Mouse (Mus musculus) c-Kit-positive CD71-negative TER-119-negative erythroid progenitor cells, embryonic 14.5 days (primary cell): ENCODE results near the gene Alg1.
"Not testable (repeated sequence)": the region's sequence is repeated elsewhere in the genome, so short reads cannot be mapped to it uniquely, and the experiment has no call there.

Source experiments
- DNase-seq: peaks from one replicate; pipeline ENCODE4 v3.0.0-alpha.2; 2013; ENCODE audit warnings: low read depth

Alg1 gene

DNA sequence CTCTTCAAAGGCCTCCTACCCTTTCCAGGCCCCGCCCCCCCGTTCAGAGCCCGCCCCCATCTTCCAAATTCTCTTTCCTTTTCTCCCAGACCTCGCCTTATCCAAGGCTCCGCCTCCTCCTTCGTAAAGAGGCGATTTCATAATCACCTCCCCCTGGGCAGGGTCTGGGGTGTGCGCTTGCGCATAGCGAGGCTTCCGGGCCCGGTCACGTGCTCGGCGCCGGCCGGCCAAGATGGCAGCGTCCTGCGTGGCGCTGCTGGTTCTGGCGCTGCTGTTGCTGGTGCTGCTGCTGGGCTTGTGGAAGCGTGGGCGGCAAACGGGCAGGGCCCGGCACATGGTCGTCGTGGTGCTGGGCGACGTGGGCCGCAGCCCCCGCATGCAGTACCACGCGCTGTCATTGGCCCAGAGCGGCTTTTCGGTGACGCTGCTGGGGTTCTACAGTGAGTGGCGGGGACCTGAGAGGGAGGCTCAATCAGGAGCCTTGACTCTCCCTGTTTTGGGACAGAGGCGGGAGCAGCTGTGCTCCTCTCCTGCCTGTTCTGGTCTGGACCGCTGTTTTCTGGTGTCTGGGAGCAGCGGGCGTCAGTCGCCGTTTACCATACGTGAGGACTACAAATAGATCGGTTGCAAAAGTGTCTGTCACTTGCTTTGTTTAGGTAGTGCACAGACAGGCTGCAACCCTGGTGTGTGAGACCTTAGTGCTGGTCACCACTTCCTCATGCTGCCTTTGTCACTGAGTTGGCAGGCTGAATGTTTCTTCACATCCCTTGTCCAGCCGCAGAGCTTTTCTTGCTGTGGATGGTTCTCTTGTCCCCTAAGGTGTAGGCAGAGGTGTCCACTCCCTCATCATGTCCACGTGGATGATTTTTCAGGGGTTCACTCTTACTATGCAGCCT is at the start of gene Alg1:
Gene Alg1, plus strand, starts transcription at position 204 of the 896 bp plus-strand sequence.
- peak; percentile 90 for DNase-seq

DNA sequence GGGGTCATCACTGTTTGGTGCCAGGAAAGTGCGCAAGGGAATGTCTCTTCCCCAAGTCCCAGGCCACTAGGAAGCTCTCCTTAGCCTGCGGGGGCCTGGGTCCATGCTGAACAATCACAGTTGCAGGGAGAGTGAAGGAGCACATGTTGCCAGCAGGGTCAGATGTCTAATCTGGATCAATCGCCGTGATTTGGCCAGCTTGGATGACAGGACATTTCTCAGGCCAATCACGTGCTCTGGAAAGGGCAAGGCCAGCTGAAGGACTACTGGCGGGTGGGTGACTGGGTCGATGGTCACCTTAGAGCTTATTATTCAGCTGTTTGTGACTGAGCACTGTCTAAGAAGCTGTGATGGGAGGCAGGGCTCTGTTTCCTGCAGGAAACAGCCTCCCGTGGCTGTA is 49.3 kb upstream of the Alg1 start:
- no peak for DNase-seq

DNA sequence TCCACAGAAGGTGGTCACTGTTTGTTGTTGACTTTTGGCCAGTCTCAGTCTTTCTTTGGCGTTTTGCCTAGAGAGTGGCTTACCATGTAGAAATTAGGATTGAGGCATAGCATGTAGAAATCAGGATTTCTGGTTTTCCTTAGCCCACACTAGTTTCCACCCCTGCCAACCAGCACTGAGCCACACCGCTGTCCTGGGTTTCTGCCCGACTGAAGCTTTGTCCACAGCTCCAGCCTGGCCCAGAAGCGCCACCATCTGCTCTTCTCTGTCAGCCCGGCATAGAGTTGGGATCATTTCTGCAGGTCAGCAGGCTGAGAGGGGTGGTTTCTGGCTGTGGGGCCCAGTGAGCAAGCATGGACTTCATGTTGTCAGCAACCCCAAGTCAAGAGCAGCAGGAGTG is 48.5 kb upstream of the Alg1 start:
- DNase-seq, result no peak

DNA sequence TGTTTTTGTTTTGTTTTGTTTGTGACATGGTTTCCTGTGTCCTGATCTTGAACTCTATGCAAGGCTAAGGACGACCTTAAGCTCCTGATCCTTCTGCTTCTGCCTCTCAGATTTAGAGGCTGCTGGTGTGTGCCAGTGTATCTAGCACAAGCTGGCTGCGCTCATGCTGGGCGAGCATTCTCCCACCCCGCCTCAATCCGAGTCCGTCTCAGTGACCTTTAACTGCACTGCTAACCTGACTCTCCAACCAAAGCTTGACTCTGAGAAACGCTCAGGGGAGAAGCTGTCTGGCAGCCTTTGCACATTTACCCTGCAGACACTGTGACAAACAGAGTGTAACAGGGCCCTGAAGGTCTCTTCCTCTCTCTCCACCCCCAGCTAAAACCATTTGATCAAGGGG is 47.7 kb upstream of the Alg1 start:
- DNase-seq, result no peak

DNA sequence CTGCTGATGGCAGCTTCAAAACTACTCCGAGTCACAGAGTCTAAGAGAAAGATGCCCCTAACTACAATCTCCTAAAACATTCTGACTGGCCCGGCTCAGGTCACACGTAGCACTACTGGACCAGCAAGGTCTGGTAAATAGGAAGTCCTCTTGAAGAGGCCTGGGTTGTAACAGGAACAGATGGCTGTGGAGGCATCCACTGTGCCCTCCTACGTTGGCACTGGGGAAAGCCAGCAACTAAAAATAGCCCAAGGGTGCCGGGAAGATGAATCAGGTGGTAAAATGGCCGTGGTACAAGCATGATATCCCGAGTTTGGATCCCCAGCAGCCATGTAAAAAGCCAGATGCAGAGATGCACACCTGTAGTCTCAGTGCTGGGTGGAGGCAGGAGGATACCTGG is 47.2 kb upstream of the Alg1 start:
- DNase-seq, result no peak

DNA sequence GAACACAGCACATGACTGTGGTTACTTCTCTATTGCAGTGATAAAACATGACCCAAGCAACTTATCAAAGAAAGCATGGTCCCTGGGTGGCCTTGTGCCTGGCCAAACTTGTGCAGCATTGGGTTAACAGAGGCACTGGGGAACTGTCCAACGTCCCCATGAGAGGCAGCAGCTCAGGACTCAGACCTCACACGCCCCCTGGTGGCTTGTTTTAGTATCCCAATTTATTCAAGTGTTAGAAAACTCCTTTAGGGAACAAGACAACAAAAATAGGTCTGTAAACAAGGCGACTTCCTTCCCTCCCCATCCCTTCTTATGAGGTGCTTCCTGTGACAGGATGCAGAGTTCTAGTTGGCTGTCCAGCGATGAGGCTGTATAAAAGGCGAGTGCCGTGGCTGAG is 38.3 kb upstream of the Alg1 start:
- DNase-seq, result peak; percentile 70

DNA sequence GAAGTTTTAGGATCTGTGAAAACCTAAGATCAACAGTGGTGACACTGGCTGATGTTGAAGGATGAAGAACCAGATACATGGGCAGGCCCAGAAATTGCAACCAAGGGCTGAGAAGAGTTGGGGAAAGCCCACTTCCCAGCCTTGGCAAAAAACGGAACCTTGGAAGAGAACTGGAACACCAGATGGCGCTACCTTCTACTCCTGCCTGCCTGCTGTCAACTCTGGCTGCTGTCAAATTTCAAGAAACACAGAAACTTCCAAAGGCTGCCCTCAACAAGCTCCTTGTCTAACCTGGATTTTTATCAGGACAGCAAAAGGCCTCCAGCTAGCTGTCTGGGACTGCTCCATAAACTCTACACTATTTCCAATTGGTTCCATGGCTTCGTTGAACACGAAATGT is 30.7 kb upstream of the Alg1 start:
- DNase-seq, result peak; percentile 53

DNA sequence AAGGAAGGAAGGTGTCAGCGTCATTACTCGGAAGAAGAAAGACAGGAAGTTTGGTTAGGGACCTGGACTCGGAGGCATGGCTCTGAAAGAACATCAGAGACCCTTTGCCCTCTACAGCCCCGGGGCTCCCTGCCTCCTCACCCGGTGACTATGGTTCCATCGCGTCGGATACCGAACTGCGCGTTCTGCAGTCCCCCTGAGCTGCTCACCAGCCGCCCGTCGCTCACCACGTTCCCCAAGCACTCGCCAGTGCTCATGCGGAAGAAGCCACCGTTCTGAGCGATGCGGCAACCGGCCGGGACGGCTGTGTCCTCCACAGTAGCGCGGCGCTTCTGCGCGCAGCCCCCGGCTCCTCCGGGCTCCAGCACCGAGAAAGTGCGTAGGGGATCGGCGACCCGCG is 30.2 kb upstream of the Alg1 start:
- DNase-seq, result peak; percentile 13

DNA sequence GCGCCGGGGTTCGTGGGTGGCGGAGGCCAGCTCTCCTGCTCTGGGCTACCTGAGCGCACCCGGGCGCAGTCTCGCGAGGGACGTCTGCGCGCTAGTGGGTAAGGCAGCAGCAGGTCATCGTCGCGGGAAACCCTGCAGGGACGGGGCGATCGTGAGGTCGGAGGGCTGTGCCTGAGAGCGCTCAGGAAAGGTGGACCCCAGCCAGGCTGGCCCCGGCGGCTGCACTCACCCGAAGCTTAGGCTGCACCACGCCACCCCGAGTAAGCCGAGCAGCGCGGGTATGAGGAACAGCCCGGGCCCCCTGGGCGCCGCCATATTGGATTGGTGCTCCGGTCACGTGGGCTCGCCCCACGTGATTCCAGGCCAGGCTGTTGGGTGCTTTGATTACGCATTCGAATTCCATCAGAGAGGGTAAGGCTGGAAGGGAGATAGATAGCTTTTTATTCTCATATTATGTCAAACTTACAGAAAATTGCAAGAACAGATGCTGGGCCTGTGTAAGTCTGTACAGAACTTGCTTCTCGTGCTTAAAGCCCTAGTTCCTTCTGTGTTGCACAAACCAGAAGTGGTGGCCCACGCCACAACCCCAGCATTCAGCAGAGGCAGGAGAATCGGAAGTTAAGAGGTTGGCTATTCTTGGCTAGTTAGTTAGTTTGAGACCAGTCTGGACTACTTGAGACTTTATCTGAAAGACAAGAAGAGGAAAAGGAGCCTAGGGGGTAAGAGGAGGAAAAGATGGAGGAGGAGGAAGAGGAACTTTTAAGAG is 29.6 kb upstream of the Alg1 start, which contains the start of gene Nagpa:
Gene Nagpa, minus strand, starts transcription at position 345 of the 766 bp plus-strand sequence.
- DNase-seq, result peak; percentile 70

DNA sequence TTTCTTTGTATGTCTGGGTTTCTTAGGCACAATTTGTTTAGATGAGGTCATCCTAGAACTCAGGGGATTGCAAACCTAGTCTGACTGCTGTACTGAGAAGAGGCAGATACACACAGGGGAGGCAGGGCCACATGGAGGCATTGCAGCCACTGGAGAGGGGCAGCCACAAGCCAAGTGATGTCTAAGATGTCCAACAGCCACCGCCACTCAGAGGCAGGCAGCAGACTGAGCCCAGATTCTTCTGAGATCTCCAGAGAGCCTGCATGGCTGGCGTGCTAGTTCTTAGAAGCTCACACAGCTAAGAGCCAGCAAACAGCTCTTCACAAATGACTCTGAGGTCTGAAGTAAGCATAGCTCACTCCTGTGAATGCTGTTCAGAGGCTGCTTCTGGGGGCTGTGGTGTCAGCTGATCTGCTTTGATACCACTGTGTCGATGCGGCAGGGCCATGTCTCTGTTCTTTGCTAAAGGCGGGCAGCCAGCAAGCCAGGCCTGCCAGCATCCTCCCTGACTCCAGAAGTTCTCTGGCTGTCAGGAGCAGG is 27.9 kb upstream of the Alg1 start:
- DNase-seq, result no peak

DNA sequence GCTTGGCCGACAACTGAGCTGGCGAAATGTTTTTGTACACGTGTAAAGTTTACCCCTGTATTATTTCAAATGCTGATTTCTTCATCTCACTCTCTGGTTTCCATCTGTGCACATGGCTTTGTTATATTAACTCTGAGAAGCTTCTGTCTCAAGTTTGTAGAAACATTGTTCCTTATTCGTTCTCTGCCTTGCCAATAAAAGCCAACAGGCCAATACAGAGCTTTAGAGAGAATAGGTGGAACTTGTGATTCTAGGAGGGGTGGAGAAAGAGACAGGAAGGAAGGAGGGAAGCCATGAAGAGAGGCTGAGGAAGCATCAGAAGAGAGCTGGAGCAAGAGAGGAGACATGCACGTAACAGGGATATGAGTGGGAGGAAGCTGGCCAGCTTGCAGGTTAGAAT is 27.4 kb upstream of the Alg1 start:
- no peak for DNase-seq

DNA sequence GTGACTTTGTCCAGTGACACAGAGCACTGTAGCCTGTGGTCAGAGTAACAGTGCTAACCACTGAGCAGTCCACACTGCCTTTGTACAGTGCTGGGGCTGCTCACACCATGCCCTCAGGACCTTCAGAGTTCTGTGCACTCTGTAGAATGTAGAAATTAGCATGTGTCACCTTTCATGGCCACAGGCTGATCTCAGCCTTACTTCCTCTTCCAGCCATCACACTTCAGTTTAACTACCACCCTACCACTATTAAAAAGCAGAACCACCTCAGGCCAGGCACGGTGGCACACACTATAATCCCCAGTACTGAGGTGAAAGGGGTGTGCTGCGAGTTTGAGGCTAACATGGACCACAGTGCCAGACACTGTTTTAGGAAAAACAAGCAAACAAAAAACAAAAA is 23.1 kb upstream of the Alg1 start:
- DNase-seq, result peak; percentile 13

DNA sequence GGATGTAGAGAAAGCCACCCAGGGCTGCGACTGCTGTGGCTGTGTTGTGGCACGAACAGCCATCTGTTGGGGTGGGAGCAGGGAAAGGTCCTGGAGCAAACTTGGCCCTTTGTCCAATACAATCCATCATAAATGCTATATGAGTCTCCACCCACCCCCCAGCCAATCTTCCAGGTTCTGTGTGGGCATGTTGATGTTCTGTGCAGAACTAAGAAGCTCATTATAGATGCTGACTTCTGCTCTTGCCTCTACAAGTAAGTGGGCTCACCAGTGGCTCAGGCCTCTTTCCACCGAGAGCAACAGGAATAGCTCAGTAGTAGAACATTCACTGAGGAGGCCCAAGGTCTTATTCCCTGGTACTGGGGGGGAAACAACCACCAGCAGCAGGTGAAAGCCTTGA is 21.3 kb upstream of the Alg1 start:
- no peak for DNase-seq

DNA sequence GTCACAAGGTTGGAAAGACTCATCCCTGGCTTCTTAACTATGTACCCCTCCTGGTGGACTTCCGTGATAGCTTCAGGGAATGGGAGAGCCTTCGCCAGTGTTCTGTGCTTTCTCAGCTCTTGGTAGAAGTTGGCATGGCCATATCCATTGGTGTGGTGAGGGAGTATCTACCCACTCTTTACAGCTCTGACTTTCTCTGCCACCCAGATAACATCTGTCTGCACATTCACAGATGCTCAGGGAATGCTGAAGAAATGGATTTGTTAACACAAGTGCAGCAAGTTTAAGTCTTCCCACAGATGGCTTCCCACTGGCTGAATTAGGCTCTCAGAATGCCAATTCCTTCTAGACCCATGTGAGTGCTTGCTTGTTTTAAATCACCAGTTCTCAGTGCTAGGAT is 19.3 kb upstream of the Alg1 start:
- no peak for DNase-seq

DNA sequence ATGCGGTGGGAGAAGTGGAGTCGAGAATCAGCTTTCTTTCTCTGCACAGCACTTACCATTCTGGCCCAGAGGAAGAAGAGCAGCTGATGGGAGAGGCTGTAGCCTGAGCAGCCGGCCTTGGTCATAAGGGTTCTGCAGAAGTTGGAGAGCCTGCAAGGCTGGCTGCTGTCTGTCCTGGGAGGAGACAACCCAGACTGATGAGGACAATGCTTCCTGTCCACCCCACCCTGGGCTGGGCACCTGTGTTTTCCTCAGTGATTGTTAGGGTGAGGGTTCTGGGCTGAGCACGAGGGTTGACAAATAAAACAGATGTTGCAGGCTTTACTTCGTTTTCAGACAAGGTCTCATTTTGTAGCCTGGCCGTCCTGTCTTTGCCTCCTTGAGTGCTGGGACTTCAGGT is 16.7 kb upstream of the Alg1 start:
- no peak for DNase-seq

DNA sequence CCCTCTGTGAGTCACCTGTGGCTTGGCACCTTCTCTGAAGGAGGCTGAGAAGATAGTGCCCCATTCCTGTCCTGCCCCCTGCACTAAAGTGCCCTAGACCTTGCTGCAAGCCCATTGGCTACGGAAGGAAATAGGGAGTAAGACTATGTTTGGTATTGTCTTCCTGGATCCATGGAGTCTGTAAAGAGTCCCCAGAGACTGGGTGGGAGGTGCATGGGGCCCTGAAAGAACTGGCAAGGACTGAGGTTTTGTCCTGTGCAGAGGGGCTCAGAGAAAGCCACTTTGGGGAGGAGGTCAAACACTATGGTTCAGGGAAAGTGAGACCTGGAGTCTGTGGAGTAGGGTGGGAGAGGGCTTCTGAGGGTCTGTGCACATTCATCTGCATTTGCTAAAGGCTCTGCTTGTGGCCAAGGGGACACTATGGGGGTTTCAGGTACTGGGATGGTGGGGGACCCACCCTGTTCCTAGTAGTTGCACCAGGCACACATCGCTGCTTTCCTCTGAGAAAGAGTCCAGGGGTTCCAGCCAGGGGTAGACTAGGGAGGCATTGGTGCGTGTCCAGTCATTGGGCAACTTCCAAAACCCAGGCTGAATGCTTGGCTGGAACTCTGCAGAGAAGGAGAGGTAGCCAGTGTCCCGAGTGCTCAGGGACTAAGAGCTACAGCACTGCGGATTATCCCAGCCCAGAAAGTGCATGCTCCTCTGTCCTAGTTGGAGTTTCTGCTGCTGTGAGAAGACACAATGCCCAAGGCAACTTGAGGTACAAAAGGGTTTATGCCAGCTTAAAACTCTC is 15.9 kb upstream of the Alg1 start:
- no peak for DNase-seq

DNA sequence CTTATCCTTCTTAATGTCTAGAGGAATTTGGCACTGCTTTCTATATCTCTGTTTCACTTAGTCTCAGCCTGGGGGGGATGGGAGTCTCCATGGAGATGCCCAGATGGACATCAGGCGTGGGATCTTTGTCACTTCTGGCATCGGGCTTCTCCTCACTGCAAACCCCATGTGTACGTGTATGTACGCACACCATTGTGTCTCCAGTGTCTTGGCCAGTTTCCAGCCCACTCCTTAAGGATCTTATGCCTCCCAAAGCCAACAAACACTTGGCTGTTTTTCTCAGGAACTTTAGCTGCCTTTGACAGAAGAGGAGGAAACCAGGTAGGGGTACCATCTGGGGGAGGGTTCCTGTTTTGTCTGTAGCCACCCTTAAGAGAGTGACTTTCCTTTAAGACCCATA is 12.0 kb upstream of the Alg1 start:
- DNase-seq, result no peak

DNA sequence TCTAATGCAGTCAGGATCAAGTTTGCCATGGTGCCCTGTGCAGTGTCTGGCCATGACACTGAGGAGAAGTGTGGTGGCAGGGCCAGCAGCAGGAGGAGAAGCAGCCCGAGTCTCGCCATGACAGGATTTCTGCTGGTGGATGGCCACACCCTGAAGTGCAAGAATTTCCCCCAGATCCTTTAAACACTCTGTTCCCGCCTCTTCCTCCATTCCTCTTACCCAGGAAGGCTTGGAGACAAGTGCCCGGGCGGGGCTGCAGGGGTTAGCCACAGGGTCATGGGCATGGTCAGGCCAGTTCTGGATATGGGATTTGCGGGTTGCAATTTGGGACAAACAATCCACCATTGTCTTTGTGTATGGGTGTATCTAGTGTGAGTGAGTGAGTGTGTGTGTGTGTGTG is 11.3 kb upstream of the Alg1 start, which contains the start of gene AU021092:
Gene AU021092, minus strand, starts transcription at position 160 of the 400 bp plus-strand sequence.
- DNase-seq, result no peak

DNA sequence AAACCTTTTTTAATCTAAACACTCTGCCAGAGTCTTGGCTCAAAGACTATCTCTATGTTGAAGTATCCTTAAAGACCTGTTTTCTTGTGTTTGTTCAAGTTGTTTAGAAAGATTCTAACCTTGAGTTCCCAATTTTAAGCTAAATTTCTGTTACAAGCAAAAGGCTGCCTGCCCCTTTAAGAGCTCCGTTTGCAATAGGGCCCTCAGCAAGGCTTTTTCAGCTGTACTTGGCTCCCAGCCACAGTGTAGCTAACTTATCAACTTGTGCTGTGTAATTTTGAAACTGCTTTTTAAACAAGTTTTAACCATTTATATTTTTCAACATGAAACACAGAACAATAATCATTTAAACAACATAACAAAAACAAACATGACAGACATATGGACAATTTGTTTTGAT is 6.9 kb upstream of the Alg1 start:
- not testable (repeated sequence) for DNase-seq

DNA sequence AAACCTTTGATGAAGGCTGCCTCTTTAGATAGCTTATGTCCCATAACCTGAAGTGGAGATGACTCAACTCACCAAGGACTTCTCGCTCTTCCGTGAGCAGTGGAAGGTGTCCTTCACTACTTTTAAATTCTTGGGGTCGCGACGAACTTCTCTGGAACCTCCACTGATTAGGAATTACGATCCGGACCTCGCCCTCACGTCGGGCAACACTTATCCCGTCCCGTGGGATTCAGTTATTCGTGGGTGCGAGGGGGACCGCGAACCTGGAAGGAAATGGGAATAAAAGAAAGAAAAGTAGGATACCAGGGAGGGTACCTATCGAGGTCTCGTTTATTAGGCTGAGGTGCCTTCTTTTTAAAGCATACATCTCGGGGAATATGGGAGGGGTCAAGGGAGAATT is 5.9 kb upstream of the Alg1 start:
- DNase-seq, result not testable (repeated sequence)

DNA sequence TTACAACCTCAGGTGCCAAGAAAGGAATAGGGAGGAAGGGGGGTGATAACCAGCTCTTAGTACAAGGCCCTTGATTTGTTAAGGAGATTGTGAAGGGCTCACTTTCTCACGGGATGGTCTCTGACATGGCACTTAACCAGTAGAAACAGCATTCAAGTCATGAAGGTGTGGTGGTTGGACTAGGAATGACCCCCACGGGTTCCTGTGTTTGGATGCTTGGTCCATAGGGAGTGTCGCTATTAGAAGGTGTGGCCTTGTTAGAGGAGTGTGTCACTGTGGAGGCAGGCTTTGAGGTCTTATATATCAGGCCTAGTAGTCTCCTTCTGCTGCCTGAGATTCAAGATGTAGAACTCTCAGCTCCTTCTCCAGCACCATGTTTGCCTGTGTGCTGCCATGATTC is 5.3 kb upstream of the Alg1 start:
- not testable (repeated sequence) for DNase-seq

DNA sequence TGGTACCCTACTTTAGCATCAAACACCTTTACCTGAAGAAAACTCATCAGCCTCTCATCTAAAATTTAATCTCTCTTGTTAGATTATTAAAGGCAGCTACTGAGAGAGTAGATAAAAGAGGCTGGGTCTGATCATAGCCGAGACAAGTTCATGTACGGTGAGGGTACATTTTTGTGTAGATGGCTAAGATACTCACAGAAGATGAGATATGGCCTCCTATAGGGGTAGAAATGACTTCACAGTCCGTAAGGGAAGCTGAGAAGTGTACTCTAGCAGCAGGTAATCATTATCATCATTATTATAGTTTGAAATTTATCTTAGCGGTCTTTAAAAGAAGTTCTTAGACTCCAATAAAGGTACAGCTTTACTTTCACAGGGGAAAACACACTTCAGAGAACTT is 439 bp upstream of the Alg1 start:
- DNase-seq, result no peak
